Mouse (Mus musculus): ENCODE measurements at regions not wholly inside any gene's neighbourhood (a gene's known extent, or its start where the extent isn't known, plus 50 kb on each side); places are given as distances from the start of the nearest gene placed in this dataset.

GRCm38 (mm10) chr1:98192671-98193070 is 97.2 kb upstream of the Pam start:
- DNase-seq = no peak

GRCm38 (mm10) chr1:98192044-98192484 is 96.6 kb upstream of the Pam start:
- DNase-seq = no peak

GRCm38 (mm10) chr1:98191331-98191730 is 95.9 kb upstream of the Pam start:
- no peak for DNase-seq

DNA sequence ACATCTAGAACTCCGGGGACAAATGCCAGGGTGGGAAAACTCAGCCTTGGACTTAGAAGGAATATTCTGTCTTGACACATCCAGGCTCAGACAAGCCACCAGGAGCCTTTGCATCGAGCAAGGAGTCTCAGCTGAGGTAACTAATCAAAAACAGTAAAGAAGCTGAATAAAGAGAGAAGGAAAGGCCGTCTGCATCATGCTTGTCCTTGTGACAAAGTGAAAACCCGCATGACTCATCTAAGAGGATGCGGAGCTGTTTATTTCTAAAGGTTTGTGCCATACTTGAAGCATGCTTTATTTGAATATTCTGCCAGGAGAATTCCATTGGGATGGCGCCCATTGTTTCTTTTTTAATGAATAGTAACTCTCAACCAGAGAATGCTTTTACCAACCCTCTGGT is 95.3 kb upstream of the Pam start:
- DNase-seq = no peak

DNA sequence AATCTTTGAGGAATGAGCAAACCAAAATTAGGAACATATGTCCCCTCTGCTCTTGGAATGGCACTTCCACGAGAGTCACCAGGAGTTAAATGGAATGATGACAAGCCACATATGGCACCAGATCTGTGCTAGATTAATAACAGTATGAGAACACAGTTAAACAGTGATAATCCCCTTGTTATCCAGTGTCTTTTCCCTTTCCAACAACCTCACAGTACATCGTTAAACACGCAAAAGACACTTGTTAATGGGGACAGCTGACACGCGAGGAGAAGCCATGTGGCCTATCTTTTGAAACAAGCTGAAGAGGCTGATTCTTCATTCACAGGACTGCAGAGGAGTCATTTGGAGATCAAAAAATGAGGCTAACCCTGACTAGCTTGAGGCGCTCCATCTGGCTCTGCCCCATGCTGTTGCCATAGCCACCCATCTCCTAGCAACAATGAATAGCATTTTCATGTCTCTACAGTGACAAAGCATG is 94.6 kb upstream of the Pam start:
- DNase-seq = peak; percentile 33

DNA sequence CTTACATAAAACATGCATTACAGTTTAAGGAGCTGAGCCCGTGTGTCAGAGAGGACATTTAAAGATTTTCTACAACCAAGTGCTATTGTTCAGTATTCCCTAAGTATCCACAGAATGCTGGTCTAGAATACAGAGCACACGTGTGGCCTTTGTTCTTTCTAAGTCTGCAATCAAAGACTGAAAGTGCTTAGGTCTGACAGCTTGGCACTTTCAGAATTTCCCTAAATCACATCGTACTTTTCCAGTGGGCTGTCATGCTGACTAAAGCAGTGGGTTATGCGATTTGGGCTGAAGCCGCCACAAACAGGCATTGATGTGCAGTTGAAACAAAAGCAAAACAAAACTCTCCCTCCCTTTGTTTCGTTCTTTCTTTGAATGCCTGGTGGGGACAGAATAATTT is 84.9 kb upstream of the Pam start:
- no peak for DNase-seq

DNA sequence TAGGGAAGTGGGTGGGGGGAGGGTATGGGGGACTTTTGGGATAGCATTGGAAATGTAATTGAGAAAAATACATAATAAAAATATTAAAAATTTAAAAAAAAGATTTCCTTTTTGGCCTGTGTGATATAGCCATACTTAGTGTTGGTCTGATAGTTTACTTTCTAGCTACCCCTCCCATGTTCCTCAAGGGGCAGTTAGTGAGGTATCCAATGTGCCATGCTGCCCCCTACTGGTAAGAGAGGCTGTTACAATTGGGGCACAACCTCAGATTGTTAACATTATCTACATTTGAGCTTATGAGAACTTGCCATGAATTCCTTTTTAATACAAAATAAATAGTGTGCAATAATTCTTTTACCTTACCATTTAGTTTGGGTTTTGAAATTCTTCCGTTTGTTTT is 83.6 kb upstream of the Pam start:
- peak; percentile 68 for DNase-seq

DNA sequence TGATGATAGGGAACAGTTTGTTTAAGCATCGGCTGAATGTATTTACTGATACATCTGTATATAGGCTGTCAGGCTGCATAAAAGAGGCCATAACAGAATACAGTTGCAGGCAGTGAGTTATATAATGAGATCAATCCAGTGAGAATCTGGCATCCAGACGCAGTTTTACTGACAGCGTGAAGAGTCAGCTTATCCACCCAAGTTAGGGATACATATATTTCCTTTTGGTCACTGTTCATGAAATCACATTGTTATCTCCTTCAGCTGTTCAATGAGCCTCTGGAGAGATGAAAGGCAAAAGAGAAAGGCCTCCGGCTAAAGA is 79.3 kb upstream of the Pam start:
- DNase-seq = no peak

DNA sequence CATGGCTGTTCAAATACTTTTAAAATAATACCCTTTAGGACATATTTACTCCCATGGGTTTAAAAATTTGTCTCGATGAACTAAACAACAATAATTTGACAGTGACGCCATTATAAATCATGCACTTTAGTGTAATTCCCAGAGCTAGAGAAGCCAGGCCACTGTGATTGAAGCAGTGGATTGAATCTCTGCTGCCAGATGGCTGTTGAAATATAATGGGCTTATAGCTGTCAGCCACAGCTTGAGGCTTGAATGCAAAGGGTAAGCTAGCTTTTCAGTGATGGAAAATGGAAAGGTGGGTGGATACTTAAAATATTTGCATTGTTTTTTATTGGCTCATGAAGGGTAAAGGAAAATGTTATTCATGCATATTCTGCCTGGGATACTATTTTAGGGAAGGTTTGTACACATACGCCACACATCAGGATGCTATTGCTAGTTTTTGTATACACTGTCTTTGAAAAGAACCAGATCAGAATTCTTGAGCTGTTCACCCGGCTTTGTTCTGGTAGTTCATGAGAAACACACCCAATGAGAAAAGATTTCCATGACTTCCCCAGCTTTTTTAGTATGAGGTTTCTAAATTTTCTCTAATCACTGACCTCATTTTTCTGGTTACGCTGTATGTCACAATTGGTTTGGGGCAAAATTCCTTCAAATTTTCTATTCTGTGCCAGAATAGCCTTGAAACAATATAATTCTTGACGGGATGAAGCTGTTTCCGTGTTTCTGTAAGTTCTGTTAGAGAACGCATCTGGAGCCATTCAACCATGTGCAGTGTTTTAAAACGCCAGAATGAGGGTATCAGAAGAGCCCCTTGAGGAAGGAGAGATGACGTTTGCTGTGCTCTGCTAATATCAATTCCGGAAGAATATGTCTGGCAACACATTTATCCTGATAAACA is 78.7 kb upstream of the Pam start:
- no peak for DNase-seq

- no peak for DNase-seq
Measured at GRCm38 (mm10) chr1:98173431-98173830, 78.0 kb upstream of the Pam start.

DNA sequence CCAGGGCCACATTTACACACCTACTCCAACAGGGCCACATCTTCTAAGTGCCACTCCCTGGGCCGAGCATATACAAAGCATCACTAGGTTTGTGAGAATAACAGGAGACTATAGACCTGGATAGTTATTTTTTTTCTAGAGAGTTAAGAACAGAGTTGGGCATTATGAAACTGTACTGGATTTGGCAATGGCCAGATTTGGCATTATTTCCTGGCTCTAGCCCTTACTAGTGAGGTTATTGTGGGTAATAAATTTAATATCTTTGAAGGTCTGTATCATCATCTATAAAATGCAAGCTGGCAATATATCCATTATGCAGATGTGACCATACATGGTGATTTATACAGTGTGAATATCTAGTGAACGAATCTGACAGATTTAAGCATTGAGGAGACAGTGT is 75.8 kb upstream of the Pam start:
- DNase-seq = no peak

- no peak for DNase-seq
Measured at GRCm38 (mm10) chr1:98169352-98169751, 73.9 kb upstream of the Pam start.

GRCm38 (mm10) chr1:98167800-98168199 is 72.4 kb upstream of the Pam start:
- no peak for DNase-seq

- DNase-seq = no peak
Measured at GRCm38 (mm10) chr1:98162639-98162927, 67.1 kb upstream of the Pam start.

DNA sequence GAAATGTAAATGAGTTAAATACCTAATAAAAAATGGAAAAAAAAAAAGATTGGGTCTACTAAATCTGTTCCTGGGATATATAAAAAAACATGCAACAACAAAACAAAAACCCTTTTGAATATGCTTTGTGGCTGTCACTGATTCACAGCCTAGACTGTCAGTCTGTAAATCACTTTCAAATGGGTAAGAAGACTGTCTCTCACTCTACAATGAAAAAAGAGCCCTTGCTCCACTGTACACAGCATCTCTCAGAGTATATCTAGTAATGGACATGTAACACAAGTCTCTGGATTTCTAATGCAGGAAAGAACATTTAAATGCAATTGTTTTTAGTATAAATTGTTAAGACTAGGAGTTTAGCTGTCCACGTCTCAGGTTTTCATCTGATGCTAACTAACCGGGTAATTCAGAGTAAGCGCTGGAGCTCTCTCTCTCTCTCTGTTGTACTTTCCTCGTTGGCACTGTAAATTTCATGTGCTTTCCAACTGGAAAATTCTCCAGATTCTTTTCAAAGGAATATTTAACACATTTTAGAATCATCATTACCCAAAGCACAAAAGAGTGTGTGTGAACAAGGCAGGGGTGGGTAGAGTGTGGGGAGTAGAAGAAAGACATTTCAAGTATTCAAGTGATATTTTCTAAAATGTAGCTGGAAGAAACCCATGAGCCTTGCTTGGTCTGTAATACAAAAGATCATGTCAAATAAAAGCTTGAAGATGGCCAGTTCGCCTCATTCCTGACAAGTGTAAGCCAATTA is 66.6 kb upstream of the Pam start:
- no peak for DNase-seq

DNA sequence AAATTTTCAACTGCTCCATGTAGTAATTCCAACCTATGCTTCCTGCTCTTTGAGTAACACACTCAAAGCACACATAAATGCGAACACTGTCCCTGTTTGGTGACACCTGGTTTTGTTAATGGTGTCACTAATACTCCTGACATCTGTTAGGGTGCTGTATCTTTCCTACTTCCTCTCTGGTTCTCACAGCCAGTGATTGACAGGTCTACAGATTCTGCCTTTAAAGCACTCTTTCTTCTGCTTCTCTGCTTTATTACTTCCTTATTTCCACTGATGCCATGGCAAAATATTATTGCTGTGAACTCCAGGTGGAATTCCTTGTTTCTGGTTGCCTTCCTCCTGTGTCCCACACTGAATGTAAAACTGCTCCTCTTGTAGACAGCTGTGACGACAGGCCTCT is 63.5 kb upstream of the Pam start:
- DNase-seq = no peak

- no peak for DNase-seq
Measured at GRCm38 (mm10) chr1:98147361-98147760, 51.9 kb upstream of the Pam start.
